Mouse (Mus musculus) MEL (cell line): ENCODE results near the gene Pqlc2. TPM values are rescaled to one million over a fixed set of nuclear protein-coding genes. Genes with fewer than 3 reads are reported as not detected.
A peak's percentile ranks its signal among the peaks of the same experiment; 100 is the strongest.

Experiments used
- DNase-seq: peaks from one replicate; pipeline ENCODE4 v3.0.0; 2011; ENCODE audit warnings: low read depth, low spot score
- H3K27ac ChIP-seq: 2 replicates; pipeline ENCODE4 v1.5.1; 2012; ENCODE audit warnings: low read depth, mild to moderate bottlenecking, control low read depth, low read length, moderate library complexity; ENCODE audit not compliant: control insufficient read depth
- H3K27me3 ChIP-seq, 2 experiments: fragments of 150-350 bp in 1 of 2; sonication (generic) in 1 of 2; 2 replicates each; pipeline ENCODE4 v1.6.1; 2012; ENCODE audit warnings: low read length in 2 of 2, mild to moderate bottlenecking in 2 of 2, improper control_type of control experiment in 1 of 2, moderate library complexity in 1 of 2; ENCODE audit not compliant: insufficient read depth in 2 of 2, control insufficient read depth in 1 of 2
- H3K36me3 ChIP-seq, 2 experiments: 2 replicates each; pipeline ENCODE4 v1.6.1; 2012 to 2014; ENCODE audit warnings: low read length in 2 of 2, improper control_type of control experiment in 1 of 2, inconsistent platforms in 1 of 2, mild to moderate bottlenecking in 1 of 2; ENCODE audit not compliant: insufficient read depth in 2 of 2, control insufficient read depth in 1 of 2
- H3K4me1 ChIP-seq, 2 experiments: fragments of 150-350 bp in 1 of 2; sonication (generic) in 1 of 2; 2 replicates each; pipeline ENCODE4 v1.6.1; 2012; ENCODE audit warnings: low read length in 2 of 2, improper control_type of control experiment in 1 of 2, mild to moderate bottlenecking in 1 of 2; ENCODE audit not compliant: insufficient read depth in 2 of 2, control insufficient read depth in 1 of 2
- H3K4me3 ChIP-seq, 2 experiments: fragments of 150-350 bp in 1 of 2; sonication (generic) in 1 of 2; 2 replicates each; pipeline ENCODE4 v1.5.1; 2012; ENCODE audit warnings: low read depth in 2 of 2, low read length in 2 of 2, mild to moderate bottlenecking in 2 of 2, moderate library complexity in 2 of 2, control low read depth in 1 of 2, improper control_type of control experiment in 1 of 2; ENCODE audit not compliant: control insufficient read depth in 1 of 2, insufficient read depth in 1 of 2
- H3K79me2 ChIP-seq: 2 replicates; pipeline ENCODE4 v1.6.1; 2012; ENCODE audit warnings: mild to moderate bottlenecking, low read length, moderate library complexity; ENCODE audit not compliant: control insufficient read depth, poor library complexity, insufficient read depth
- H3K9ac ChIP-seq: 2 replicates; pipeline ENCODE4 v1.6.1; 2012; ENCODE audit warnings: low read depth, mild to moderate bottlenecking, control low read depth, low read length, moderate library complexity; ENCODE audit not compliant: control insufficient read depth, poor library complexity, severe bottlenecking
- H3K9me3 ChIP-seq: fragments of 150-350 bp; sonication (generic); replicated peaks from 2 replicates; pipeline ENCODE4 v1.6.1; 2012; ENCODE audit warnings: mild to moderate bottlenecking, low read length, improper control_type of control experiment, moderate library complexity; ENCODE audit not compliant: insufficient read depth
- CTCF ChIP-seq, 3 experiments: IDR thresholded peaks in 2 of 3; conservative IDR thresholded peaks in 1 of 3; 2 replicates each; pipeline ENCODE4 v1.5.1; 2011 to 2012; ENCODE audit warnings: low read length in 3 of 3, low read depth in 2 of 3, mild to moderate bottlenecking in 2 of 3, improper control_type of control experiment in 1 of 3, inconsistent platforms in 1 of 3, mixed read lengths in 1 of 3, moderate library complexity in 1 of 3; ENCODE audit not compliant: control insufficient read depth in 1 of 3, insufficient read depth in 1 of 3, poor library complexity in 1 of 3, severe bottlenecking in 1 of 3
- ELF1 ChIP-seq: IDR thresholded peaks from 2 replicates; pipeline ENCODE4 v1.6.1; 2014; ENCODE audit warnings: low read depth, mild to moderate bottlenecking, inconsistent platforms, low read length, improper control_type of control experiment, moderate library complexity
- ETS1 ChIP-seq: IDR thresholded peaks from 2 replicates; pipeline ENCODE4 v1.6.1; 2012; ENCODE audit warnings: low read depth, mild to moderate bottlenecking, inconsistent platforms, low read length, improper control_type of control experiment, moderate library complexity
- MAX ChIP-seq: IDR thresholded peaks from 2 replicates; pipeline ENCODE4 v1.6.1; 2011; ENCODE audit warnings: low read length, improper control_type of control experiment
- MEF2A ChIP-seq: IDR thresholded peaks from 2 replicates; pipeline ENCODE4 v1.6.1; 2014; ENCODE audit warnings: low read depth, mild to moderate bottlenecking, inconsistent platforms, low read length, improper control_type of control experiment; ENCODE audit not compliant: poor library complexity, insufficient replicate concordance, severe bottlenecking; ENCODE audit errors: extremely low read depth
- MYC ChIP-seq: IDR thresholded peaks from 2 replicates; pipeline ENCODE4 v1.6.1; 2011; ENCODE audit warnings: low read depth, mild to moderate bottlenecking, low read length, improper control_type of control experiment, moderate library complexity
- NRF1 ChIP-seq: IDR thresholded peaks from 2 replicates; pipeline ENCODE4 v1.6.1; 2014; ENCODE audit warnings: low read depth, mild to moderate bottlenecking, inconsistent platforms, low read length, improper control_type of control experiment, moderate library complexity; ENCODE audit not compliant: poor library complexity, insufficient read depth, severe bottlenecking
- POLR2A ChIP-seq, 2 experiments: IDR thresholded peaks; 2 replicates each; pipeline ENCODE4 v1.6.1; 2011 to 2012; ENCODE audit warnings: low read length in 2 of 2, mild to moderate bottlenecking in 2 of 2, control low read depth in 1 of 2, improper control_type of control experiment in 1 of 2, low read depth in 1 of 2, moderate library complexity in 1 of 2; ENCODE audit not compliant: control insufficient read depth in 1 of 2, insufficient read depth in 1 of 2, poor library complexity in 1 of 2
- RAD21 ChIP-seq: IDR thresholded peaks from 2 replicates; pipeline ENCODE4 v1.6.1; 2011; ENCODE audit warnings: mild to moderate bottlenecking, low read depth, low read length, improper control_type of control experiment
- RCOR1 ChIP-seq: IDR thresholded peaks from 2 replicates; pipeline ENCODE4 v1.6.1; 2012; ENCODE audit warnings: low read depth, mild to moderate bottlenecking, inconsistent platforms, low read length, improper control_type of control experiment
- SMC3 ChIP-seq: IDR thresholded peaks from 2 replicates; pipeline ENCODE4 v1.6.1; 2011; ENCODE audit warnings: low read depth, low read length, improper control_type of control experiment
- ZC3H11A ChIP-seq: IDR thresholded peaks from 2 replicates; pipeline ENCODE4 v1.6.1; 2012; ENCODE audit warnings: low read depth, mild to moderate bottlenecking, inconsistent platforms, low read length, improper control_type of control experiment
- polyA plus RNA-seq, 2 experiments: library from polyadenylated mRNA; stranded (reverse) in 1 of 2; unstranded in 1 of 2; fragments of >175 nt in 1 of 2; fragments of >200 nt in 1 of 2; gene quantifications; 2 replicates each; pipeline versions ENCODE4 v1.2.1 to v1.2.4; 2012; ENCODE audit warnings: low replicate concordance in 2 of 2, low read depth in 1 of 2; ENCODE audit not compliant: insufficient read length in 2 of 2, insufficient read depth in 1 of 2, missing spikeins in 1 of 2
- total RNA-seq: library from RNA; depleted of rRNA; stranded (reverse); fragments of 300-350 nt; gene quantifications from 2 replicates; pipeline ENCODE4 v1.2.3, GENCODE M21; 2012

The Pqlc2 gene
- total and polyA plus RNA-seq, 3 experiments: 5.2 to 12.0 TPM; not detected in 1

DNA sequence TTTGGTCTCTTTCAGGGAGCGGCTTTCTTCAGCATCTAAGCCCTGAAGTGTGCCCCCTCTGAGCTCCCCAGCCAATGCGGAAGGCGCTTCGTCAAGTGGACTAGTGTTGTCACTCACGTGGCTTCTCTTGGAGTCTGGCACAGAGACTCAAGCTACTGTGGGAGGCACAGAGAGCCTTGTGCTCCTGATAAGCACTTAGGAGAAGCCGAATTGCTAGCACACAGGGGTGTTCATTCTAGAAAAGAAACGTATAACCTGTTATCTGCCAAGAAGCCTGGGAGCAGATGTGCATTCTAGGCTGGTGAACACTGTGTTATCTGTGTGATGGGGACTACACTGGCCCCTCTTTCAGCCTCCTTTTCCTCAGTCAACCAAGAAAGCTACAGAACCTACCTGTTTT is 25.0 kb upstream of the Pqlc2 start (continued):
- TF ChIP-seq MYC: peak; percentile 91

DNA sequence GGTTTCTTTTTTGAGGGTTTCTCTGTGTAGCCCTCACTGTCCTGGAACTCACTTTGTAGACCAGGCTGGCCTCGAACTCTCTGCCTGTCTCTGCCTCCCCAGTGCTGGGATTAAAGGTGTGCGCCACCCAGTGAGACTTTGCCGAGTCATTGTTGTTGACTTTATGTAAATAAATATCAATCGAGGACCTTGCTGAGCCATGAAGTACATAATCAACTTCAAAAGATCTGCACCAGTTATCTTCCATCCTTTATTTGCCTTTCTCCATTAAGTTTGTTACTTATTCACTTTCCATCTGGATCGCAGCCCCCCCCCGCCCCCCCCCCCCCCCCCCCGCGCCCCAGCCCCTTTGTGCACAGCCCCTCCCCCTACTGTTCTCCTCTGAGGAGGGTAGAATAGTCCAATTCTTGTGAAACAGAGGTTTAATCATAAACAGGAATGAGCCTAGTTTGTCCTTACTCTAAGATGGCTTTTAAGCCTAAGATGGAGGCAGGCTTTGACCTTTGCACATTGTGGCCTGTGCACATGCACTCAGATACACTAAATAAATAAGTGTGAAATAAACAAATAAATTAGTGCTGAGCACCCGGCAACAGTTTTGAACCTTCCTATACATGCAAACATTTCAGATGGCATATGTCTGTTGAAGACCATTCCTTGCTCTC is 24.3 kb upstream of the Pqlc2 start:
- H3K4me1 ChIP-seq: peaks cover 0 to 16% of the 10 kb centered on the region in 2 experiments; a peak in 3 of 4 replicates
- H3K4me3 ChIP-seq: no peak overlapping the region; a peak in 1 of 4 replicates
- DNase-seq: no peak
- H3K36me3 ChIP-seq: peaks cover 0 to 10% of the 10 kb centered on the region in 2 experiments; a peak in 2 of 4 replicates
- H3K9ac ChIP-seq: peak overlapping the region; percentile 60
- H3K9me3 ChIP-seq: no peaks in the 10 kb centered on the region
- no peaks in the 10 kb centered on the region for H3K27me3 ChIP-seq
- TF ChIP-seq RCOR1 (no peak), ETS1 (no peak)
- peak overlapping the region; percentile 98 for H3K27ac ChIP-seq
- no peaks in the 10 kb centered on the region for H3K79me2 ChIP-seq

DNA sequence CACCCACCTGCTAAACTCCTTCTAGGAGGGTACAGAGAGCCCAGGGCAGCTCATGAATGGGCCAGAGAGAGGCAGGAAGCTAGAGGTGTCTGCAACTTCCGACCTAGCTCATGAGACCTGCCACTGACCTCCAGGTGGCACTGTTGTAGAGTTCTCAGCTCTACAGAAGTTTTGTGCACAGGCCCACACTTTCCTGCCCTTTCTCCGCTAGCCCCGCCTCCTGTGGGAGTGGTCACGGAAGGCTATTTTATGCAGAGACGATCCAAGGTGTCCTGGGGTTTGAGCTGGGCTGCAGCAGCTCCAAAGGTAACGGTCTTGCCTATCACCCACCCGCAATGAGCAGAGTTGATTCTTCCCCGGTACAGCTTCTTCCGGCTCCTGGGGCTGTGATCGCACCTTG is 20.1 kb upstream of the Pqlc2 start:
- H3K4me1 ChIP-seq: peaks cover 0 to 15% of the 10 kb centered on the region in 2 experiments; a peak in 3 of 4 replicates
- peak; percentile 43 for TF ChIP-seq RAD21
- no peak for TF ChIP-seq NRF1
- no peak for TF ChIP-seq MEF2A
- 0 out of 2 replicates have a peak, but pooled peaks have one; percentile 13 for TF ChIP-seq ZC3H11A
- TF ChIP-seq MAX: no peak
- 0 out of 2 replicates have a peak, but pooled peaks have one; percentile 31 for TF ChIP-seq ELF1
- TF ChIP-seq POLR2A (IDR thresholded peaks at IDR 0.05; ENCODE audit: control insufficient read depth in 1 of 2, insufficient read depth in 1 of 2, low read depth in 1 of 2, low read length in 2 of 2, poor library complexity in 1 of 2): 0 out of 4 replicates have a peak, but pooled peaks of 1 of the 2 experiments have one; percentile 22
- peak; percentile 45 for TF ChIP-seq SMC3
- TF ChIP-seq CTCF (IDR thresholded peaks at IDR 0.05 in 2 of 3, conservative IDR thresholded peaks at IDR 0.05 in 1 of 3; ENCODE audit: control insufficient read depth in 1 of 3, insufficient read depth in 1 of 3, low read depth in 2 of 3, low read length in 3 of 3, poor library complexity in 1 of 3, severe bottlenecking in 1 of 3): peak; percentile 8 to 55 (median 38); a peak in 3 of 6 replicates
- H3K36me3 ChIP-seq: peaks cover 0 to 10% of the 10 kb centered on the region in 2 experiments; a peak in 2 of 4 replicates
- no peaks in the 10 kb centered on the region for H3K27me3 ChIP-seq
- peak overlapping the region; percentile 40 for H3K9ac ChIP-seq
- no peaks in the 10 kb centered on the region for H3K9me3 ChIP-seq
- no peaks in the 10 kb centered on the region for H3K79me2 ChIP-seq
- H3K27ac ChIP-seq: peak overlapping the region; percentile 69
- peak overlapping the region; percentile 19 to 20; a peak in 3 of 4 replicates for H3K4me3 ChIP-seq
- DNase-seq: peak; percentile 79
